In the genomic region with DNA sequence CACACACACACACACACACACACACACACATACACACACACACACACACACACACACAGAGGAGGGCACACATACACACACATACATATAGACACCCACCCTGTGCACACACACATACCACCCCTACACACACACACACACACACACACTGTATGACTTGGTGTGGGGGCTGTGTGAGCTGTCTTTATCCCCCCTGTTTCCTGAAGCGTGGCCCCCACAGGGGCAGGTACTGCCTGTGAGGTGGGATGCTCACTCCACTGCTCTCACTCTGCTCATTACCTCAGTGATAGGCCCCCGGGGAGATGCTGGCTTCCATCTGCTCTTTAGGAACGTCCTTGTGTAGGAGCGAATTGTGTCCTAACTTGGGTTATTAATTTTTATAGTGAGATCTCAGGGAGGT, we compare ENCODE assay signal across 16 mouse cellular contexts.
"Had no signal": no experiment of that assay in that cellular context is flagged by ENCODE, and none has a peak within 500 bp of the region (broad histone marks: within the 10 kb centered on the region; RNA-seq: fewer than 3 reads in every experiment).

No protein-coding gene starts in this region.

- ATAC-seq: intestine, embryonic 15.5 days had no signal

- H3K9me3 ChIP-seq: intestine, embryonic 15.5 days; kidney, embryonic 15.5 days; liver, embryonic 13.5 days had no signal

- H3K36me3 ChIP-seq: intestine, embryonic 15.5 days; kidney, embryonic 15.5 days; liver, embryonic 13.5 days had no signal

- H3K4me3 ChIP-seq: intestine, embryonic 15.5 days; kidney, embryonic 15.5 days; layer of hippocampus, adult 2 months; liver, embryonic 13.5 days had no signal

- H3K27ac ChIP-seq: intestine, embryonic 15.5 days; kidney, embryonic 15.5 days; layer of hippocampus, adult 2 months; liver, embryonic 13.5 days had no signal

- H3K4me2 ChIP-seq: intestine, embryonic 15.5 days; kidney, embryonic 15.5 days; liver, embryonic 13.5 days; midbrain, embryonic 11.5 days had no signal

- H3K27me3 ChIP-seq: intestine, embryonic 15.5 days; kidney, embryonic 15.5 days; liver, embryonic 13.5 days had no signal

- H3K4me1 ChIP-seq: intestine, embryonic 15.5 days had no signal

- DNase-seq: kidney, adult 11 months; kidney, adult 8-10 months; kidney, postnatal 25 days; layer of hippocampus, adult 9-11 months; liver; liver, embryonic 13.5 days; lung, adult 2 months; lung, postnatal 14 days; lung, postnatal 4 days; midbrain, embryonic 14.5 days; thymus, adult 18-20 months; thymus, postnatal 36 days had no signal

- H3K9ac ChIP-seq: intestine, embryonic 15.5 days; kidney, embryonic 15.5 days; liver, embryonic 13.5 days had no signal
